Mouse (Mus musculus) heart, postnatal 0 days (tissue): ENCODE results near the gene Egfl8.

Source experiments
- CTCF ChIP-seq: IDR thresholded peaks from 2 replicates; pipeline ENCODE4 v1.5.1; 2016; ENCODE audit warnings: antibody characterized with exemption, control low read depth, low read depth
- EP300 ChIP-seq: IDR thresholded peaks from 2 replicates; pipeline ENCODE4 v1.6.1; 2016; ENCODE audit warnings: antibody characterized with exemption, low read depth

GRCm38 (mm10) chr17:34583397-34583796 lies 32.4 kb downstream of the Egfl8 start:
- no peak for TF ChIP-seq EP300
- no peak for TF ChIP-seq CTCF
